Mouse (Mus musculus) stomach, embryonic 14.5 days (tissue): ENCODE measurements around the gene B230307C23Rik. TPM values are rescaled to one million over a fixed set of nuclear protein-coding genes. Genes with fewer than 3 reads are reported as not detected.

Experiments
- ATAC-seq: fragments of 200-750 bp; cut with Nextera tagmentation; 2 replicates; pipeline ENCODE4 v1.8.0; 2017; ENCODE audit warnings: low read depth, moderate TSS enrichment; ENCODE audit not compliant: insufficient number of reproducible peaks, insufficient read depth, low FRiP score
- H3K27ac ChIP-seq: fragments of 300-500 bp; sonication (generic); 2 replicates; pipeline ENCODE4 v1.5.1; 2014; ENCODE audit warnings: mild to moderate bottlenecking, low read length, moderate library complexity, mixed read lengths
- H3K27me3 ChIP-seq: fragments of 300-500 bp; sonication (generic); 2 replicates; pipeline ENCODE4 v1.6.1; 2014; ENCODE audit warnings: low read length, control low read depth, mixed read lengths; ENCODE audit not compliant: control insufficient read depth, insufficient read depth
- H3K36me3 ChIP-seq: fragments of 300-500 bp; sonication (generic); 2 replicates; pipeline ENCODE4 v1.6.1; 2014; ENCODE audit warnings: mild to moderate bottlenecking, control low read depth, low read length, moderate library complexity, mixed read lengths; ENCODE audit not compliant: control insufficient read depth, insufficient read depth
- H3K4me1 ChIP-seq: fragments of 300-500 bp; sonication (generic); 2 replicates; pipeline ENCODE4 v1.6.1; 2014; ENCODE audit warnings: low read length, control low read depth, mixed read lengths; ENCODE audit not compliant: control insufficient read depth, insufficient read depth
- H3K4me2 ChIP-seq: fragments of 300-500 bp; sonication (generic); replicated peaks from 2 replicates; pipeline ENCODE4 v1.6.1; 2014; ENCODE audit warnings: low read depth, low read length, control low read depth
- H3K4me3 ChIP-seq: fragments of 300-500 bp; sonication (generic); 2 replicates; pipeline ENCODE4 v1.5.1; 2014; ENCODE audit warnings: low read depth, low read length, control low read depth
- H3K9ac ChIP-seq: fragments of 300-500 bp; sonication (generic); replicated peaks from 2 replicates; pipeline ENCODE4 v1.6.1; 2014; ENCODE audit warnings: low read depth, mild to moderate bottlenecking, control low read depth, low read length, moderate library complexity, mixed read lengths
- H3K9me3 ChIP-seq: fragments of 300-500 bp; sonication (generic); 2 replicates; pipeline ENCODE4 v1.6.1; 2016; ENCODE audit warnings: low read depth, low read length, control low read depth; ENCODE audit not compliant: control insufficient read depth
- WGBS: fragments of 180-500 bp; shearing (Covaris S2); extraction: QIAGEN DNeasy Blood & Tissue Kit; methylation state at CpG from one replicate; pipeline ENCODE4 v1.1.7; 2014; 5-methylcytosine and 5-hydroxymethylcytosine counted together
- polyA plus RNA-seq: library from polyadenylated mRNA; unstranded; fragments of >200 nt; fragmentation: Nextera tagmentation; extraction: Ambion mirVana; gene quantifications from 2 replicates; pipeline ENCODE4 v1.2.1, GENCODE M21; 2014

The B230307C23Rik gene
- polyA plus RNA-seq = 30.9 and 44.4 TPM in 2 replicates

- H3K36me3 ChIP-seq = no peaks in the 10 kb centered on the region
- ATAC-seq = peak; percentile 98
Measured at GRCm38 (mm10) chr16:97996616-97997382, at the start of gene B230307C23Rik. Gene B230307C23Rik, plus strand, starts transcription at chr16:97997315.

GRCm38 (mm10) chr16:97948836-97949235 lies 48.3 kb upstream of the B230307C23Rik start:
- Histone ChIP-seq H3K9me3 (no peaks in the 10 kb centered on the region), H3K4me2 (no peak overlapping the region), H3K9ac (no peak overlapping the region), H3K4me3 (no peak overlapping the region), H3K4me1 (no peaks in the 10 kb centered on the region), H3K36me3 (peaks cover 45% of the 10 kb centered on the region), H3K27ac (no peak overlapping the region), H3K27me3 (no peaks in the 10 kb centered on the region)
- WGBS = 74% methylated on average over 4 of the region's 4 CpGs
- no peak for ATAC-seq

More at GRCm38 (mm10) chr16:97996616-97997382, at the start of gene B230307C23Rik:
- Histone ChIP-seq H3K4me2 (peak within 1 kb of the TSS; percentile 57), H3K4me1 (0 out of 2 replicates have a peak, but pooled peaks cover 4% of the 10 kb centered on the region), H3K4me3 (peak within 1 kb of the TSS; percentile 50), H3K9me3 (peaks cover 8% of the 10 kb centered on the region; the same call in 1 of the 2 replicates), H3K27me3 (no peaks in the 10 kb centered on the region), H3K9ac (peak within 1 kb of the TSS; percentile 25; the same call in 1 of the 2 replicates), H3K27ac (peak within 1 kb of the TSS; percentile 84)
- 3% methylated on average over 22 of the region's 22 CpGs for WGBS

- Histone ChIP-seq H3K27ac (no peak overlapping the region), H3K4me3 (no peak overlapping the region), H3K27me3 (no peaks in the 10 kb centered on the region), H3K4me1 (no peaks in the 10 kb centered on the region), H3K9me3 (no peaks in the 10 kb centered on the region), H3K4me2 (no peak overlapping the region), H3K9ac (no peak overlapping the region), H3K36me3 (peaks cover 54% of the 10 kb centered on the region)
- 94% methylated on average over 8 of the region's 8 CpGs for WGBS
- no peak for ATAC-seq
Measured at GRCm38 (mm10) chr16:97950061-97950460, 47.1 kb upstream of the B230307C23Rik start.

GRCm38 (mm10) chr16:97952371-97952770 lies 44.7 kb upstream of the B230307C23Rik start:
- Histone ChIP-seq H3K27ac (no peak overlapping the region), H3K4me2 (no peak overlapping the region), H3K27me3 (no peaks in the 10 kb centered on the region), H3K4me3 (no peak overlapping the region), H3K9me3 (no peaks in the 10 kb centered on the region), H3K9ac (no peak overlapping the region), H3K36me3 (peaks cover 62% of the 10 kb centered on the region), H3K4me1 (no peaks in the 10 kb centered on the region)
- 92% methylated on average over 4 of the region's 4 CpGs for WGBS
- ATAC-seq = no peak

- no peak overlapping the region for H3K27ac ChIP-seq
- no peak overlapping the region for H3K4me2 ChIP-seq
- H3K4me1 ChIP-seq = no peaks in the 10 kb centered on the region
- no peak overlapping the region for H3K4me3 ChIP-seq
- no peak overlapping the region for H3K9ac ChIP-seq
- ATAC-seq = 0 out of 2 replicates have a peak, but pooled peaks have one; percentile 46
- no peaks in the 10 kb centered on the region for H3K9me3 ChIP-seq
- H3K27me3 ChIP-seq = no peaks in the 10 kb centered on the region
- H3K36me3 ChIP-seq = peaks cover 62% of the 10 kb centered on the region
- WGBS = 82% methylated on average over 9 of the region's 9 CpGs
Measured at GRCm38 (mm10) chr16:97952801-97953200, 44.3 kb upstream of the B230307C23Rik start.

GRCm38 (mm10) chr16:97953300-97953699 lies 43.8 kb upstream of the B230307C23Rik start:
- Histone ChIP-seq H3K27ac (no peak overlapping the region), H3K36me3 (peaks cover 62% of the 10 kb centered on the region), H3K4me1 (no peaks in the 10 kb centered on the region)

GRCm38 (mm10) chr16:97956011-97956410 lies 41.1 kb upstream of the B230307C23Rik start:
- no peak overlapping the region for H3K4me3 ChIP-seq
- no peak for ATAC-seq
- H3K36me3 ChIP-seq = peaks cover 45% of the 10 kb centered on the region
- H3K9ac ChIP-seq = no peak overlapping the region
- 80% methylated on average over 2 of the region's 2 CpGs for WGBS
- H3K27ac ChIP-seq = no peak overlapping the region
- no peaks in the 10 kb centered on the region for H3K9me3 ChIP-seq
- H3K4me2 ChIP-seq = no peak overlapping the region
- H3K27me3 ChIP-seq = no peaks in the 10 kb centered on the region
- no peaks in the 10 kb centered on the region for H3K4me1 ChIP-seq

More at GRCm38 (mm10) chr16:97953300-97953699, 43.8 kb upstream of the B230307C23Rik start:
- Histone ChIP-seq H3K9ac (no peak overlapping the region), H3K4me3 (no peak overlapping the region), H3K27me3 (no peaks in the 10 kb centered on the region), H3K4me2 (no peak overlapping the region), H3K9me3 (no peaks in the 10 kb centered on the region)
- ATAC-seq = no peak
- 68% methylated on average over 2 of the region's 2 CpGs for WGBS

- no peaks in the 10 kb centered on the region for H3K4me1 ChIP-seq
- peaks cover 29% of the 10 kb centered on the region for H3K36me3 ChIP-seq
- no peak overlapping the region for H3K27ac ChIP-seq
- ATAC-seq = no peak
- H3K9me3 ChIP-seq = no peaks in the 10 kb centered on the region
- H3K9ac ChIP-seq = no peak overlapping the region
- no peak overlapping the region for H3K4me3 ChIP-seq
- no peak overlapping the region for H3K4me2 ChIP-seq
- H3K27me3 ChIP-seq = no peaks in the 10 kb centered on the region
Measured at GRCm38 (mm10) chr16:97957626-97958025, 39.5 kb upstream of the B230307C23Rik start.
